Mouse (Mus musculus) myocyte (in vitro differentiated cells): ENCODE measurements around the gene Scd4.

ENCODE experiments used
- CEBPB ChIP-seq: IDR thresholded peaks from 2 replicates; pipeline ENCODE4 v1.6.1; 2011; ENCODE audit warnings: mild to moderate bottlenecking, moderate library complexity; ENCODE audit not compliant: poor library complexity, insufficient read depth, severe bottlenecking
- E2F4 ChIP-seq: IDR thresholded peaks from one replicate; pipeline ENCODE4 v1.6.1; 2011; ENCODE audit warnings: mild to moderate bottlenecking, control low read depth, moderate library complexity; ENCODE audit not compliant: insufficient read depth
- MAX ChIP-seq: IDR thresholded peaks from one replicate; pipeline ENCODE4 v1.6.1; 2011; ENCODE audit warnings: low read depth, mild to moderate bottlenecking, control low read depth
- POLR2A ChIP-seq: IDR thresholded peaks from one replicate; pipeline ENCODE4 v1.6.1; 2011; ENCODE audit warnings: low read depth, mild to moderate bottlenecking, control low read depth, moderate library complexity; ENCODE audit not compliant: insufficient read length
- POLR2AphosphoS2 ChIP-seq: IDR thresholded peaks from one replicate; pipeline ENCODE4 v1.6.1; 2011; ENCODE audit warnings: low read depth, control low read depth; ENCODE audit not compliant: insufficient read length
- USF1 ChIP-seq: IDR thresholded peaks from one replicate; pipeline ENCODE4 v1.6.1; 2011; ENCODE audit warnings: low read depth, mild to moderate bottlenecking, control low read depth, moderate library complexity

DNA sequence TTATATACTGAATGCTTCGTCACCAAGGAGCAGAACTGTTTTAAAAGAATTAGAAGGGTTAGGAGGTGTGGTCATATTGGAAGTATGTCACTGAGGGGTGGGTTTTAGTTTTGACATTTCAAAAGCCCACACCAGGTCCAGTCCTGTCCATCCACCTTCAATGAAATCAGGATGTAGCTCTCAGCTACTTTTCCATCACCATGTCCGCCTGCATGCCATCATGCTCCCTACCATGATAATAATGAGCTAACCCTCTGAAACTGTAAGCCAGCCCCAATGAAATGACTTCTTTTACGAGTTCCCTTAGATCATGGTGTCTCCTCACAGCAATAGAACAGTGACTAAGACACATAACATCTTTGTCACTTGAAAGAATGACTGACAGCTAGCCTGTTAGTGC is 12.6 kb upstream of the Scd4 start:
- TF ChIP-seq USF1 = no peak
- TF ChIP-seq CEBPB = no peak
- TF ChIP-seq POLR2A = no peak
- no peak for TF ChIP-seq MAX
- TF ChIP-seq E2F4 = no peak
- TF ChIP-seq POLR2AphosphoS2 = no peak
